Mouse (Mus musculus) G1E (cell line): ENCODE measurements around the gene Gm10638. TPM values are rescaled to one million over a fixed set of nuclear protein-coding genes. Genes with fewer than 3 reads are reported as not detected.

Experiments used
- ATAC-seq: 2 replicates; pipeline ENCODE4 v1.8.0; 2016; ENCODE audit warnings: mild to moderate bottlenecking; ENCODE audit not compliant: insufficient number of reproducible peaks, poor library complexity, low FRiP score, severe bottlenecking; ENCODE audit errors: extremely low read depth
- DNase-seq: peaks from one replicate; pipeline ENCODE4 v3.0.0; 2012; ENCODE audit warnings: low spot score
- H3K27me3 ChIP-seq: 2 replicates; pipeline ENCODE4 v1.6.1; 2012; ENCODE audit warnings: mild to moderate bottlenecking, low read length, inconsistent platforms; ENCODE audit not compliant: insufficient read depth
- H3K36me3 ChIP-seq: replicated peaks from 2 replicates; pipeline ENCODE3; 2012; ENCODE audit warnings: mild to moderate bottlenecking, inconsistent platforms
- H3K4me1 ChIP-seq: 2 replicates; pipeline ENCODE4 v1.6.1; 2012; ENCODE audit warnings: low read depth, low read length, inconsistent platforms, mixed read lengths; ENCODE audit not compliant: insufficient read depth
- H3K4me3 ChIP-seq: 2 replicates; pipeline ENCODE4 v1.5.1; 2012; ENCODE audit warnings: low read depth, mild to moderate bottlenecking, inconsistent platforms, low read length, moderate library complexity, mixed read lengths
- H3K9me3 ChIP-seq: replicated peaks from 2 replicates; pipeline ENCODE4 v1.6.1; 2012; ENCODE audit warnings: inconsistent platforms
- CTCF ChIP-seq: IDR thresholded peaks from 2 replicates; pipeline ENCODE4 v1.5.1; 2012; ENCODE audit warnings: low read depth, low read length, inconsistent platforms, mixed read lengths
- GATA1 ChIP-seq: IDR thresholded peaks from 2 replicates; pipeline ENCODE4 v1.6.1; 2012; ENCODE audit warnings: borderline replicate concordance, low read length, inconsistent platforms, mixed read lengths
- GATA2 ChIP-seq: IDR thresholded peaks from 2 replicates; pipeline ENCODE4 v1.6.1; 2012; ENCODE audit warnings: low read depth, low read length, inconsistent platforms, borderline replicate concordance
- POLR2AphosphoS5 ChIP-seq: IDR thresholded peaks from 2 replicates; pipeline ENCODE4 v1.6.1; 2012; ENCODE audit warnings: low read depth, low read length, inconsistent platforms; ENCODE audit not compliant: insufficient replicate concordance
- TAL1 ChIP-seq: conservative IDR thresholded peaks from 2 replicates; pipeline ENCODE4 v1.6.1; 2012; ENCODE audit warnings: low read depth, low read length, inconsistent platforms, mixed read lengths
- polyA plus RNA-seq: library from polyadenylated mRNA; stranded (reverse); fragments of >175 nt; gene quantifications from 2 replicates; pipeline ENCODE4 v1.2.3, GENCODE M21; 2012
- total RNA-seq, 2 experiments: library from RNA; stranded (forward) in 1 of 2; stranded (reverse) in 1 of 2; fragments of 200-1000 nt in 1 of 2; fragments of >200 nt in 1 of 2; fragmentation: Nextera tagmentation in 1 of 2; gene quantifications; 2 replicates each; pipeline ENCODE4 v1.2.3; 2014 to 2017

The Gm10638 gene
- total and polyA plus RNA-seq, 3 experiments: 0.16 to 0.24 TPM; not detected in 1

DNA sequence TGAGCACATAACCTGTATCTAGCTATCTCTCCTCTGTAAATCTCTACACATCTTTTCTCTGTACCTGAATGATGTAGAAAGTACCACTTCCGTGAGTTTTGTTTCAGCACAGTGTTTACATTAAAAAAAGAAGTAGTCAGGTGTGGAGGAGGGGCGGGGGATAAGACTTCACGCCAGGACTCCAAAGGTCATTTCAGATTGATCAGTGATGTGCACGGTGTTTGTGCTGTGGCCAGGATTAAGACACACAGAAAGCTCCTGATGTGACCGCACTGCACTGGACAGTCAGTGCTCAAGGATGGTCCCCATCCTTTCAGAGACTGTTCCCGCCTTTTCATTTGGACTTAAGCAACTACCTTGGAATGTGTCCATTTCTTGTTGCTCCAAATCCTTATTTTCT lies 15.2 kb downstream of the Gm10638 start:
- no peak for TF ChIP-seq GATA1
- no peak for TF ChIP-seq GATA2
- no peak for TF ChIP-seq TAL1
- TF ChIP-seq CTCF: no peak
- TF ChIP-seq POLR2AphosphoS5: no peak
- H3K4me3 ChIP-seq: no peak overlapping the region
- peaks cover 2% of the 10 kb centered on the region; the same call in 1 of the 2 replicates for H3K4me1 ChIP-seq
- no peak for ATAC-seq
- peaks cover 37% of the 10 kb centered on the region for H3K27me3 ChIP-seq
- no peak for DNase-seq
- no peaks in the 10 kb centered on the region for H3K9me3 ChIP-seq
- no peaks in the 10 kb centered on the region for H3K36me3 ChIP-seq

DNA sequence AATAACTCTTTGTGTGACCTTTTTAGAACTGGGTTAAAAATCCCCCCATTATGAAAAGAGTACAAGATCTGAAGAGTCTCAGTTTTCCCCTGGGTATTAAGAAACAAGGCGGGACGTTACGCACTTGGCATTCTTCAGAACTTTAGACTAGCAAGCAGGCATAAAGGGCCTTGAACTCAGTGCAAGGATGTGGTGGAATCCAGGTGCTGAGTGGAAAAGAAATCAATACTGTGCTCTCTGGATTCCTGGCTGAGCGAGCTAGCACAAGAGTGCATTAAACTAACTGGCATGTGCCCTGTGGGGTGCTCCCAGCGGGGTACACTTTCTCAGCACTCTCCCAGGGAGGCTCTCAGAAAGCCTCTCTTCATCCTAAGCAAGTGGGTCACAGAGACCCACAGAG lies 17.3 kb downstream of the Gm10638 start:
- Histone ChIP-seq H3K36me3 (no peaks in the 10 kb centered on the region), H3K27me3 (peaks cover 35% of the 10 kb centered on the region), H3K4me3 (no peak overlapping the region), H3K4me1 (peaks cover 2% of the 10 kb centered on the region; the same call in 1 of the 2 replicates), H3K9me3 (no peaks in the 10 kb centered on the region)
- no peak for TF ChIP-seq TAL1
- no peak for TF ChIP-seq POLR2AphosphoS5
- no peak for TF ChIP-seq GATA2
- no peak for TF ChIP-seq GATA1
- no peak for TF ChIP-seq CTCF
- no peak for ATAC-seq
- DNase-seq: no peak

GRCm38 (mm10) chr8:86765155-86765554 lies 19.7 kb downstream of the Gm10638 start:
- no peak overlapping the region for H3K4me3 ChIP-seq
- H3K4me1 ChIP-seq: peaks cover 2% of the 10 kb centered on the region; the same call in 1 of the 2 replicates
- TF ChIP-seq GATA1 (no peak), CTCF (no peak), GATA2 (no peak), POLR2AphosphoS5 (no peak), TAL1 (no peak)
- ATAC-seq: no peak
- peaks cover 38% of the 10 kb centered on the region for H3K27me3 ChIP-seq
- H3K9me3 ChIP-seq: no peaks in the 10 kb centered on the region
- no peaks in the 10 kb centered on the region for H3K36me3 ChIP-seq
- no peak for DNase-seq

- no peak for TF ChIP-seq POLR2AphosphoS5
- no peak for TF ChIP-seq GATA2
- no peak for TF ChIP-seq CTCF
- TF ChIP-seq TAL1: no peak
- DNase-seq (no peak), ATAC-seq (no peak)
- Histone ChIP-seq H3K4me3 (no peak overlapping the region), H3K9me3 (no peaks in the 10 kb centered on the region), H3K27me3 (peaks cover 35% of the 10 kb centered on the region), H3K4me1 (peaks cover 2% of the 10 kb centered on the region; the same call in 1 of the 2 replicates), H3K36me3 (no peaks in the 10 kb centered on the region)
Measured at GRCm38 (mm10) chr8:86765669-86766068, 20.2 kb downstream of the Gm10638 start.

- TF ChIP-seq TAL1 (no peak), GATA1 (no peak), POLR2AphosphoS5 (no peak), CTCF (no peak), GATA2 (no peak)
- no peaks in the 10 kb centered on the region for H3K9me3 ChIP-seq
- no peaks in the 10 kb centered on the region for H3K36me3 ChIP-seq
- H3K27me3 ChIP-seq: peaks cover 34% of the 10 kb centered on the region
- no peak overlapping the region for H3K4me3 ChIP-seq
- DNase-seq: no peak
- no peak for ATAC-seq
- H3K4me1 ChIP-seq: peaks cover 2% of the 10 kb centered on the region; the same call in 1 of the 2 replicates
Measured at GRCm38 (mm10) chr8:86766548-86767211, 21.2 kb downstream of the Gm10638 start.

DNA sequence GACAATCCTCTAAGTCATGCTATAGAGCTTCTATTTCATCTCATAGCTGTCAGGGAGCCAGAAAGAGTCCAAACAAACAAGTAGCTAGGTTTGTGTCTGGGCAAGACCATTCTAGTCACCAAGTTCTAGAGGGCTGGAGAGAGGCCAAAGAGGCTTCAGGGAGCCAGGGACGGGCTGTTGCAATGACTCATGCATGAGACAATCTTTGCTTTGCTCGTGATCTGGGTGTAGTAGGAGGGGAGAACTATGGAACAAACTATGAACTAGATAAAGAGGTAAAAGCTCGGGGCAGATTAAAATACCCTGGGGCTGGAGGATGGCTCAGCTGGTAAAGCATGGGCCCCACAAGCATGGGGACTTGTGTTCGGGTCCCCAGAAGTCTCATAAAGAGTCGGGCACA lies 23.0 kb downstream of the Gm10638 start:
- peaks cover 22% of the 10 kb centered on the region for H3K27me3 ChIP-seq
- no peak for TF ChIP-seq POLR2AphosphoS5
- no peak for TF ChIP-seq CTCF
- TF ChIP-seq GATA1: no peak
- no peak for TF ChIP-seq GATA2
- no peak for TF ChIP-seq TAL1
- no peak overlapping the region for H3K4me3 ChIP-seq
- DNase-seq: no peak
- H3K36me3 ChIP-seq: no peaks in the 10 kb centered on the region
- H3K9me3 ChIP-seq: no peaks in the 10 kb centered on the region
- H3K4me1 ChIP-seq: peaks cover 2% of the 10 kb centered on the region; the same call in 1 of the 2 replicates
- no peak for ATAC-seq
